Mouse (Mus musculus): ENCODE data around the gene Ern2. TPM values are rescaled to one million over a fixed set of nuclear protein-coding genes. Genes with fewer than 3 reads are reported as not detected.
A peak's percentile ranks its signal among the peaks of the same experiment; 100 is the strongest.

Ern2 gene
- polyA plus RNA-seq, 2 experiments: not detected

DNA sequence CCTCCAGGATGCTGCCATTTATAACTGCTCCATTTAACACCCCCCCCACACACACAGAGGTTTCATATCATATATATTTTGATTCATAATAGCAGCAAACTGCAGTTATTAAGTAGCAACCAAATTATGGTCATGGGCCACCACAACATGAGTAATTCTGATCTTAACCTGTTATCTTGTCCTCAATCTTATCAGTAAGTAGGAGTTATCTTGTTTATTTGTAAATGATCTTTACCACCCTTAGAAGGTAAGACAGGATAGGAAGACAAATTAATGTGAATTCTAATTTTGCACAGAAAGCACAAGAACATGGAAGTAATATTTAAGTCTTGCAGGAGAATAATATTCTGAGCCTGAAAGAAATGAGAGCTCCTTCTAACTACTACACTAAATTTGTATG is 54.2 kb downstream of the Ern2 start:
- Histone ChIP-seq H3K27ac (replicated peaks; ENCODE audit: low read depth, low read length) (no peak overlapping the region), H3K9ac (ENCODE audit: low read depth, low read length, severe bottlenecking) (no peak overlapping the region), H3K9me3 (ENCODE audit: control insufficient read depth, low read length) (no peaks in the 10 kb centered on the region), H3K4me3 (replicated peaks; ENCODE audit: low read length) (peak overlapping the region; percentile 92), H3K27me3 (ENCODE audit: control insufficient read depth, insufficient read depth, low read length) (no peaks in the 10 kb centered on the region), H3K4me1 (ENCODE audit: control insufficient read depth, insufficient read depth, low read length) (peaks cover 6% of the 10 kb centered on the region; the same call in 1 of the 2 replicates), H3K36me3 (ENCODE audit: control insufficient read depth, insufficient read depth, low read length) (peaks cover 34% of the 10 kb centered on the region), H3K4me2 (replicated peaks; ENCODE audit: low read depth, low read length, severe bottlenecking) (peak overlapping the region; percentile 56)
- no peak for DNase-seq (ENCODE audit: low spot score)
- ATAC-seq (ENCODE audit: low FRiP score, low read depth): no peak
- TF ChIP-seq POLR2A (IDR thresholded peaks at IDR 0.05; ENCODE audit: borderline replicate concordance, extremely low read depth, insufficient read depth, insufficient read length): no peak

DNA sequence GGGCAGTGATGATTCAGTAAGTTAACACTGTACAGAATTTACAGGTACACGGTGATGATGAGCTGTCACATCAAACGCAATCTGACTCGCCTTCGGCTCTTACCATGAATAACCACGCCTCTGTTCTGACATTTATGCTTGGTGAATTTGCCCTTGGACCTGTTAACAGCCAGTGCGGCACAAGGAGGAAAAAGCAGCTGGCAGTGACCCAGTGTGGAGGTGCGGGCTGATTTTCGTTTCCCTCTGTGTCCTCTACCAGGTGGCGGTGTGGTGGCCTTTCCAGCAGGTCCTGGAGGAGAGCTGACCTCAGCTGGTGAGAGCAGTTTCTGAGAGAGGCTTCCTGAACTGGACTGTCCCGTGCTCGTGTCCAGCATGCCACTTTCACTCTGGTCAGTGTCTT is 59.1 kb downstream of the Ern2 start:
- Histone ChIP-seq H3K4me2 (replicated peaks; ENCODE audit: low read depth, low read length, severe bottlenecking) (no peak overlapping the region), H3K4me3 (replicated peaks; ENCODE audit: low read length) (no peak overlapping the region), H3K9me3 (ENCODE audit: control insufficient read depth, low read length) (no peaks in the 10 kb centered on the region), H3K4me1 (ENCODE audit: control insufficient read depth, insufficient read depth, low read length) (no peaks in the 10 kb centered on the region), H3K36me3 (ENCODE audit: control insufficient read depth, insufficient read depth, low read length) (peaks cover 30% of the 10 kb centered on the region), H3K27me3 (ENCODE audit: control insufficient read depth, insufficient read depth, low read length) (no peaks in the 10 kb centered on the region), H3K27ac (replicated peaks; ENCODE audit: low read depth, low read length) (no peak overlapping the region), H3K9ac (ENCODE audit: low read depth, low read length, severe bottlenecking) (no peak overlapping the region)
- DNase-seq (ENCODE audit: low spot score) (no peak), ATAC-seq (ENCODE audit: low FRiP score, low read depth) (no peak)
- WGBS: 94% methylated on average over 11 of the region's 11 CpGs
- no peak for TF ChIP-seq POLR2A (IDR thresholded peaks at IDR 0.05; ENCODE audit: borderline replicate concordance, extremely low read depth, insufficient read depth, insufficient read length)

DNA sequence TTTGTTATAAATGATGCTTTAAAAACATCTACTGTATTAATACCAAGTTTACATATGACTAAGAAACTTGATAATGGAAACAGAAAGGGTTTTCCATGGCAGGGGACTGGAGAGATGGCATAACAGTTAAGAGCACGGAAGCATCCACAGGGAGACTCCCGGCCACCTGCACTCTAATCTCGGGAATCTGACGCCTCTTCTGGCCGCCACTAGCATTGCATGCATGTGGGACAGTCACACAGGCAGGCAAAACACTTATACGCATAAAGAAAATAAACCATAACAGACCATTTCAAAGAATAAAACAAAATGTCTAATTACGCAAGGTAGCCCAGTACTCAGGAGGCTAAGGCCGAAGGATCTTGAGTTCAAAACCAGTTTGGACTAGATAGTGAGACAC is 60.4 kb downstream of the Ern2 start:
- no peak for ATAC-seq (ENCODE audit: low FRiP score, low read depth)
- H3K9me3 ChIP-seq (ENCODE audit: control insufficient read depth, low read length): no peaks in the 10 kb centered on the region
- H3K4me3 ChIP-seq (replicated peaks; ENCODE audit: low read length): no peak overlapping the region
- H3K27ac ChIP-seq (replicated peaks; ENCODE audit: low read depth, low read length): no peak overlapping the region
- H3K4me1 ChIP-seq (ENCODE audit: control insufficient read depth, insufficient read depth, low read length): no peaks in the 10 kb centered on the region
- no peak overlapping the region for H3K9ac ChIP-seq (ENCODE audit: low read depth, low read length, severe bottlenecking)
- no peaks in the 10 kb centered on the region for H3K27me3 ChIP-seq (ENCODE audit: control insufficient read depth, insufficient read depth, low read length)
- TF ChIP-seq POLR2A (IDR thresholded peaks at IDR 0.05; ENCODE audit: borderline replicate concordance, extremely low read depth, insufficient read depth, insufficient read length): no peak
- H3K4me2 ChIP-seq (replicated peaks; ENCODE audit: low read depth, low read length, severe bottlenecking): no peak overlapping the region
- peaks cover 35% of the 10 kb centered on the region for H3K36me3 ChIP-seq (ENCODE audit: control insufficient read depth, insufficient read depth, low read length)
- 78% methylated on average over 8 of the region's 8 CpGs for WGBS
- DNase-seq (ENCODE audit: low spot score): no peak

DNA sequence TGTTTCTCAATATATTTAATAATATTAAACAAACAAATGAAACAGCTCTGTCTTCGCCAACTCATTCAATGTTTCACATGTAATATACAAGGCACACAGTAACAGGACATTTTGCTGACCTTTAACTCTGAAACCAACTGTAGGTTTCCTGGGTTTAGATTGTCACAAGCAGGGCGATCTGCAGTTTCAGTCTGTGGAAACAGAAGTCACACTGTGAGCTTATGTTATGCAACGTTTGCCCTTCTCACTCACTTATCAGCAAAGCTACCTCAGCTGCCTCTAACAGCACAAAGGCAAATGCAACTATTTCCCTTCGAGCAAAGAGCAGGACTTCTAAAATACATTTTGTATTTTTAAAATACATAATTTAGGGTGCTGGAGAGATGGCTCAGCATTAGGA is 62.5 kb downstream of the Ern2 start:
- Histone ChIP-seq H3K9me3 (ENCODE audit: control insufficient read depth, low read length) (no peaks in the 10 kb centered on the region), H3K4me2 (replicated peaks; ENCODE audit: low read depth, low read length, severe bottlenecking) (no peak overlapping the region), H3K4me1 (ENCODE audit: control insufficient read depth, insufficient read depth, low read length) (no peaks in the 10 kb centered on the region), H3K36me3 (ENCODE audit: control insufficient read depth, insufficient read depth, low read length) (peaks cover 49% of the 10 kb centered on the region), H3K27me3 (ENCODE audit: control insufficient read depth, insufficient read depth, low read length) (no peaks in the 10 kb centered on the region), H3K4me3 (replicated peaks; ENCODE audit: low read length) (no peak overlapping the region), H3K27ac (replicated peaks; ENCODE audit: low read depth, low read length) (no peak overlapping the region), H3K9ac (ENCODE audit: low read depth, low read length, severe bottlenecking) (no peak overlapping the region)
- no peak for TF ChIP-seq POLR2A (IDR thresholded peaks at IDR 0.05; ENCODE audit: borderline replicate concordance, extremely low read depth, insufficient read depth, insufficient read length)
- 80% methylated on average over 4 of the region's 4 CpGs for WGBS
- no peak for ATAC-seq (ENCODE audit: low FRiP score, low read depth)
- DNase-seq (ENCODE audit: low spot score): no peak

Other genes starting within 250 kb of the Ern2 start
- gene Cog7, start 204.5 kb downstream of the Ern2 start, polyA plus RNA-seq (2012; rRNA removed): 18.9 and 21.7 TPM in 2 replicates
- 15.2 and 17.0 TPM in 2 replicates for gene Cog7, start 204.5 kb downstream of the Ern2 start, polyA plus RNA-seq (2014; fragmentation: Nextera tagmentation; extraction: Ambion mirVana)
- 122 and 184 TPM in 2 replicates for gene Gga2, start 165.0 kb downstream of the Ern2 start, polyA plus RNA-seq (2012; rRNA removed)
- 85.2 and 88.8 TPM in 2 replicates for gene Gga2, start 165.0 kb downstream of the Ern2 start, polyA plus RNA-seq (2014; fragmentation: Nextera tagmentation; extraction: Ambion mirVana)
- 75.7 and 86.8 TPM in 2 replicates for gene Ubfd1, start 119.0 kb downstream of the Ern2 start, polyA plus RNA-seq (2012; rRNA removed)
- 96.4 TPM in 2 replicates for gene Ubfd1, start 119.0 kb downstream of the Ern2 start, polyA plus RNA-seq (2014; fragmentation: Nextera tagmentation; extraction: Ambion mirVana)
- 12.7 and 14.6 TPM in 2 replicates for gene Ears2, start 118.9 kb downstream of the Ern2 start, polyA plus RNA-seq (2012; rRNA removed)
- 16.4 and 16.8 TPM in 2 replicates for gene Ears2, start 118.9 kb downstream of the Ern2 start, polyA plus RNA-seq (2014; fragmentation: Nextera tagmentation; extraction: Ambion mirVana)
- gene Ndufab1, start 84.3 kb downstream of the Ern2 start, polyA plus RNA-seq (2012; rRNA removed): 127 and 148 TPM in 2 replicates
- gene Ndufab1, start 84.3 kb downstream of the Ern2 start, polyA plus RNA-seq (2014; fragmentation: Nextera tagmentation; extraction: Ambion mirVana): 554 and 558 TPM in 2 replicates
- 9.1 and 10.5 TPM in 2 replicates for gene Palb2, start 53.2 kb downstream of the Ern2 start, polyA plus RNA-seq (2012; rRNA removed)
- 12.0 and 12.6 TPM in 2 replicates for gene Palb2, start 53.2 kb downstream of the Ern2 start, polyA plus RNA-seq (2014; fragmentation: Nextera tagmentation; extraction: Ambion mirVana)
- 109 and 126 TPM in 2 replicates for gene Dctn5, start 53.2 kb downstream of the Ern2 start, polyA plus RNA-seq (2012; rRNA removed)
- 117 and 120 TPM in 2 replicates for gene Dctn5, start 53.2 kb downstream of the Ern2 start, polyA plus RNA-seq (2014; fragmentation: Nextera tagmentation; extraction: Ambion mirVana)
- 80.0 and 86.3 TPM in 2 replicates for gene Plk1, start 26.8 kb downstream of the Ern2 start, polyA plus RNA-seq (2012; rRNA removed)
- gene Plk1, start 26.8 kb downstream of the Ern2 start, polyA plus RNA-seq (2014; fragmentation: Nextera tagmentation; extraction: Ambion mirVana): 78.4 and 84.6 TPM in 2 replicates
- gene Chp2, start 33.3 kb upstream of the Ern2 start, polyA plus RNA-seq (2012; rRNA removed): 0.15 and 0.18 TPM in 2 replicates
- 0.18 and 0.45 TPM in 2 replicates for gene Chp2, start 33.3 kb upstream of the Ern2 start, polyA plus RNA-seq (2014; fragmentation: Nextera tagmentation; extraction: Ambion mirVana)
- 6.2 and 6.3 TPM in 2 replicates for gene Prkcb, start 102.5 kb upstream of the Ern2 start, polyA plus RNA-seq (2012; rRNA removed)
- gene Prkcb, start 102.5 kb upstream of the Ern2 start, polyA plus RNA-seq (2014; fragmentation: Nextera tagmentation; extraction: Ambion mirVana): 9.0 and 10.3 TPM in 2 replicates